Mouse (Mus musculus) liver, adult 2 months (tissue): Measurements from ENCODE around the gene Chadl. TPM values are rescaled to one million over a fixed set of nuclear protein-coding genes. Genes with fewer than 3 reads are reported as not detected.
"Not testable (repeated sequence)": the region's sequence is repeated elsewhere in the genome, so short reads cannot be mapped to it uniquely, and the experiment has no call there.

ENCODE experiments used
- DNase-seq: peaks from one replicate; pipeline ENCODE4 v3.0.0-alpha.2; 2011; ENCODE audit warnings: low read depth, low spot score; ENCODE audit errors: extremely low read depth
- H3K27ac ChIP-seq: fragments of 200-500 bp; replicated peaks from 2 replicates; pipeline ENCODE4 v1.5.1; 2012; ENCODE audit warnings: low read depth, mild to moderate bottlenecking, control low read depth, inconsistent platforms, low read length; ENCODE audit not compliant: insufficient read depth
- H3K27me3 ChIP-seq: fragments of 200-500 bp; 2 replicates; pipeline ENCODE4 v1.6.1; 2012; ENCODE audit warnings: mild to moderate bottlenecking, moderate library complexity, low read length, inconsistent platforms; ENCODE audit not compliant: control insufficient read depth, insufficient read depth
- H3K36me3 ChIP-seq: fragments of 200-500 bp; 2 replicates; pipeline ENCODE4 v1.6.1; 2012; ENCODE audit warnings: low read length, inconsistent platforms; ENCODE audit not compliant: control insufficient read depth, insufficient read depth
- H3K4me1 ChIP-seq: fragments of 200-500 bp; 2 replicates; pipeline ENCODE4 v1.6.1; 2011; ENCODE audit warnings: low read length; ENCODE audit not compliant: control insufficient read depth, insufficient read depth
- H3K4me3 ChIP-seq: fragments of 200-500 bp; 2 replicates; pipeline ENCODE4 v1.5.1; 2011; ENCODE audit warnings: low read depth, mild to moderate bottlenecking, control low read depth, low read length, moderate library complexity; ENCODE audit not compliant: insufficient read depth
- H3K79me2 ChIP-seq: fragments of 200-500 bp; 2 replicates; pipeline ENCODE4 v1.6.1; 2012; ENCODE audit warnings: inconsistent platforms, mild to moderate bottlenecking, low read length, moderate library complexity; ENCODE audit not compliant: control insufficient read depth, insufficient read depth
- H3K9ac ChIP-seq: fragments of 200-500 bp; 2 replicates; pipeline ENCODE4 v1.6.1; 2012; ENCODE audit warnings: low read depth, mild to moderate bottlenecking, control low read depth, inconsistent platforms, low read length
- CTCF ChIP-seq: fragments of 200-500 bp; IDR thresholded peaks from 2 replicates; pipeline ENCODE4 v1.5.1; 2011; ENCODE audit warnings: low read depth, low read length, control low read depth
- POLR2A ChIP-seq: fragments of 200-500 bp; IDR thresholded peaks from 2 replicates; pipeline ENCODE4 v1.6.1; 2011; ENCODE audit warnings: low read length, control low read depth; ENCODE audit not compliant: insufficient read depth; ENCODE audit errors: extremely low read depth
- WGBS: fragments of 180-500 bp; shearing (Covaris S2); methylation state at CpG from one replicate; pipeline ENCODE4 v1.1.7; 2018; 5-methylcytosine and 5-hydroxymethylcytosine counted together
- polyA plus RNA-seq: library from polyadenylated mRNA; depleted of rRNA; stranded (reverse); fragments of >200 nt; gene quantifications from 2 replicates; pipeline ENCODE4 v1.2.3, GENCODE M21; 2012; rRNA removed
- total RNA-seq: library from RNA; depleted of rRNA; stranded (reverse); fragments of >200 nt; gene quantifications from 2 replicates; pipeline ENCODE4 v1.2.3, GENCODE M21; 2014; rRNA removed

Gene Chadl
- 0.13 and 0.37 TPM in 2 replicates for total RNA-seq
- 1.5 and 1.9 TPM in 2 replicates for polyA plus RNA-seq

GRCm38 (mm10) chr15:81697175-81697574 lies at the start of gene Chadl:
TSS of gene Chadl (minus strand) at chr15:81697287.
- Histone ChIP-seq H3K36me3 (no peaks in the 10 kb centered on the region), H3K4me3 (no peak within 1 kb of the TSS), H3K4me1 (peaks cover 16% of the 10 kb centered on the region), H3K79me2 (no peaks in the 10 kb centered on the region), H3K27me3 (no peaks in the 10 kb centered on the region), H3K9ac (no peak within 1 kb of the TSS), H3K27ac (no peak within 1 kb of the TSS)
- WGBS: 86% methylated on average over 7 of the region's 7 CpGs
- DNase-seq: no peak
- TF ChIP-seq POLR2A (no peak), CTCF (no peak)

- Histone ChIP-seq H3K4me3 (peak overlapping the region; percentile 67), H3K27ac (peak overlapping the region; percentile 27; the same call in 1 of the 2 replicates), H3K79me2 (peaks cover 3% of the 10 kb centered on the region; the same call in 1 of the 2 replicates), H3K36me3 (no peaks in the 10 kb centered on the region), H3K27me3 (no peaks in the 10 kb centered on the region), H3K4me1 (0 out of 2 replicates have a peak, but pooled peaks cover 1% of the 10 kb centered on the region), H3K9ac (peak overlapping the region; percentile 74)
- DNase-seq: no peak
- WGBS: 1% methylated on average over 33 of the region's 33 CpGs
- TF ChIP-seq CTCF: no peak
- TF ChIP-seq POLR2A: no peak
Measured at GRCm38 (mm10) chr15:81745601-81746114, 48.6 kb upstream of the Chadl start.

- H3K4me1 ChIP-seq: 0 out of 2 replicates have a peak, but pooled peaks cover 1% of the 10 kb centered on the region
- DNase-seq: peak; percentile 34
- WGBS: under 1% methylated on average over 65 of the region's 65 CpGs
- H3K36me3 ChIP-seq: no peaks in the 10 kb centered on the region
- TF ChIP-seq POLR2A: 0 out of 2 replicates have a peak, but pooled peaks have one; percentile 31
- peak; percentile 20; the same call in 1 of the 2 replicates for TF ChIP-seq CTCF
- H3K4me3 ChIP-seq: peak within 1 kb of the TSS; percentile 67
- H3K27ac ChIP-seq: peak within 1 kb of the TSS; percentile 27
- H3K27me3 ChIP-seq: no peaks in the 10 kb centered on the region
- H3K9ac ChIP-seq: peak within 1 kb of the TSS; percentile 74
- H3K79me2 ChIP-seq: peaks cover 3% of the 10 kb centered on the region; the same call in 1 of the 2 replicates
Measured at GRCm38 (mm10) chr15:81744992-81745600, 48.0 kb upstream of the Chadl start, which contains the start of the genes Zc3h7b and Rangap1. TSS of gene Zc3h7b (plus strand) at chr15:81745057. TSS of gene Rangap1 (minus strand) at chr15:81745530.

GRCm38 (mm10) chr15:81742368-81742767 lies 45.3 kb upstream of the Chadl start:
- not testable (repeated sequence) for H3K27ac ChIP-seq, H3K4me3 ChIP-seq, H3K79me2 ChIP-seq, H3K4me1 ChIP-seq, H3K36me3 ChIP-seq, DNase-seq, H3K27me3 ChIP-seq, H3K9ac ChIP-seq
- WGBS: 45% methylated on average over 2 of the region's 2 CpGs

GRCm38 (mm10) chr15:81739924-81740323 lies 42.8 kb upstream of the Chadl start:
- Histone ChIP-seq H3K79me2 (no peaks in the 10 kb centered on the region), H3K27ac (no peak overlapping the region), H3K4me3 (no peak overlapping the region), H3K9ac (no peak overlapping the region), H3K36me3 (no peaks in the 10 kb centered on the region), H3K27me3 (no peaks in the 10 kb centered on the region), H3K4me1 (0 out of 2 replicates have a peak, but pooled peaks cover 1% of the 10 kb centered on the region)
- no peak for DNase-seq
- TF ChIP-seq POLR2A (no peak), CTCF (0 out of 2 replicates have a peak, but pooled peaks have one; percentile 12)
- 31% methylated on average over 2 of the region's 2 CpGs for WGBS

GRCm38 (mm10) chr15:81739296-81739695 lies 42.2 kb upstream of the Chadl start:
- DNase-seq: no peak
- H3K4me1 ChIP-seq: 0 out of 2 replicates have a peak, but pooled peaks cover under 1% of the 10 kb centered on the region
- TF ChIP-seq CTCF (no peak), POLR2A (no peak)

More at GRCm38 (mm10) chr15:81739296-81739695, 42.2 kb upstream of the Chadl start:
- H3K27ac ChIP-seq: no peak overlapping the region
- 69% methylated on average over 3 of the region's 3 CpGs for WGBS
- no peaks in the 10 kb centered on the region for H3K79me2 ChIP-seq
- no peaks in the 10 kb centered on the region for H3K36me3 ChIP-seq
- H3K9ac ChIP-seq: no peak overlapping the region
- H3K4me3 ChIP-seq: no peak overlapping the region
- no peaks in the 10 kb centered on the region for H3K27me3 ChIP-seq
